Mouse (Mus musculus) spleen, adult 2 months (tissue): ENCODE data around the gene Fgfr2.

Experiments
- CTCF ChIP-seq: fragments of 200-500 bp; IDR thresholded peaks from 2 replicates; pipeline ENCODE4 v1.5.1; 2011; ENCODE audit warnings: mild to moderate bottlenecking, inconsistent platforms; ENCODE audit not compliant: insufficient read depth, insufficient read length, insufficient replicate concordance; ENCODE audit errors: extremely low read depth
- POLR2A ChIP-seq: fragments of 200-500 bp; IDR thresholded peaks from 2 replicates; pipeline ENCODE4 v1.6.1; 2011; ENCODE audit warnings: low read depth, low read length, inconsistent platforms

GRCm38 (mm10) chr7:132541566-132541965 is 581.6 kb downstream of the Fgfr2 start:
- no peak for TF ChIP-seq CTCF
- no peak for TF ChIP-seq POLR2A
